Mouse (Mus musculus): ENCODE measurements around the gene Gm28047. TPM values are rescaled to one million over a fixed set of nuclear protein-coding genes. Genes with fewer than 3 reads are reported as not detected.

Gene Gm28047
- polyA plus RNA-seq, 1 experiment from 2014 or later = not detected

DNA sequence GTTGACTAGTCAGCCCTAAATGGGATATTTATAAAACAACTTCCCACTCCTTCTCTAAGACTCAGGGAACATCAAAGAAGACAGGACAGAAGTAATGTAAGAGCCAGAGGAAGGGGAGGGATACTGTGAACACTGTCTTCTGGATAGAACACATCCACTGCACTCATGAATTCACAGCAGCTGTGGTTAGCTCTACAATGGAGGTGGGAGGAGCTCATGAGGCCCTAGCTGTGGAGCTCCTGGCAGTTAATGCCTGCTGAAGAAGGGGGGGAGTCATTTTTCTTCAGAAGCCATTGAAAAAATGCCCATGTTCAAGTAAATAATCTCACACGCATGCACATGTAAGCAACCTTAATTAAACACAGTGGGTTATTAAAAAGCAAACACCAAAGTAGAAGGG is 47.9 kb downstream of the Gm28047 start:
- ATAC-seq (ENCODE audit: insufficient read depth, low FRiP score, low read depth) = no peak
- Histone ChIP-seq H3K4me1 (peaks cover under 1% of the 10 kb centered on the region; the same call in 1 of the 2 replicates), H3K36me3 (no peaks in the 10 kb centered on the region), H3K4me3 (replicated peaks) (no peak overlapping the region), H3K27me3 (replicated peaks) (no peaks in the 10 kb centered on the region), H3K27ac (no peak overlapping the region), H3K9ac (no peak overlapping the region), H3K9me3 (no peaks in the 10 kb centered on the region), H3K4me2 (no peak overlapping the region)
- WGBS = 77% methylated on average over 1 of the region's 1 CpGs

DNA sequence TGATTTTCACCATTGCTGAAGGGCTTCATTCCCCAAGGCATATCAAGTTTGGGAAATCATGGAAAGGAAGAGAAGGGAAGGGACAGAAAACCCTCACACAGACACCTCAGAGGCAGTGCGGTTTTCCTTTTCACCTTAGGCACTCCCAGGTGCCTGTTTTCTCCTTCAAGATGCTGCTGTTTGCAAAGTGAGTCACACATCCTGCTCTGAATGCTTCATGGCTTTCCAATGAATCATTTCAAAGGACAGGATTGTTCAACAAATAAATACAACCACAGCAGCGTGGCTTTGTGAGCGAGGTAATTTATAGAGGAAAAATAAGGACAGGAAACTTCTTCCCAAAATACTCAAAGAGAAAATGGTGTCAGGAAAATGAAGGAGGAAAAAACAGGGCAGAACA is 52.8 kb downstream of the Gm28047 start:
- Histone ChIP-seq H3K27ac (peak overlapping the region; percentile 16; the same call in 1 of the 2 replicates), H3K4me2 (no peak overlapping the region), H3K9ac (no peak overlapping the region), H3K4me1 (peaks cover 4% of the 10 kb centered on the region; the same call in 1 of the 2 replicates), H3K27me3 (replicated peaks) (no peaks in the 10 kb centered on the region), H3K9me3 (no peaks in the 10 kb centered on the region), H3K36me3 (no peaks in the 10 kb centered on the region), H3K4me3 (replicated peaks) (no peak overlapping the region)
- WGBS = 56% methylated on average over 3 of the region's 3 CpGs
- no peak for ATAC-seq (ENCODE audit: insufficient read depth, low FRiP score, low read depth)

DNA sequence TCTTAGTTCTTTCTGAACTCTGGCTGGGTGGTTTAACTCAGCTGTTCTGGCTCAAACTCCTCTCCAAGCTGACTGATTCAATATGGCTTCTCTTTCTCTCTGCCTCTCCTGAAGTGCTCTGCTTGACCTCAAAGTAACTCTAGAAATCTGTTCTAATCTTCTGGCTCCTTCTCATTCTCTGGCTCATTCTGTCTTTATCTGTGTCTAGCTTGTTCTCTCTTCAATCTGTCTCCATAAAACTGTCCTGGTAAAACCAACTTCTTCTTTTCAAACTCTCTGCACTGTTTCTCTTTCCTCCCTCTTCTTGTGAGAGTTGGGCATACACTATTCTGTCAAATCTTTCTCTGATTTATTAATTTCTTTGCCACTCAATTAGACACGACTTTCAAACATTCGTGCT is 57.0 kb downstream of the Gm28047 start:
- Histone ChIP-seq H3K27ac (no peak overlapping the region), H3K36me3 (no peaks in the 10 kb centered on the region), H3K4me2 (no peak overlapping the region), H3K27me3 (replicated peaks) (no peaks in the 10 kb centered on the region), H3K9me3 (no peaks in the 10 kb centered on the region), H3K9ac (no peak overlapping the region), H3K4me1 (peaks cover 4% of the 10 kb centered on the region; the same call in 1 of the 2 replicates), H3K4me3 (replicated peaks) (no peak overlapping the region)
- ATAC-seq (ENCODE audit: insufficient read depth, low FRiP score, low read depth) = no peak
- 72% methylated on average over 2 of the region's 2 CpGs for whole genome bisulfite sequencing

DNA sequence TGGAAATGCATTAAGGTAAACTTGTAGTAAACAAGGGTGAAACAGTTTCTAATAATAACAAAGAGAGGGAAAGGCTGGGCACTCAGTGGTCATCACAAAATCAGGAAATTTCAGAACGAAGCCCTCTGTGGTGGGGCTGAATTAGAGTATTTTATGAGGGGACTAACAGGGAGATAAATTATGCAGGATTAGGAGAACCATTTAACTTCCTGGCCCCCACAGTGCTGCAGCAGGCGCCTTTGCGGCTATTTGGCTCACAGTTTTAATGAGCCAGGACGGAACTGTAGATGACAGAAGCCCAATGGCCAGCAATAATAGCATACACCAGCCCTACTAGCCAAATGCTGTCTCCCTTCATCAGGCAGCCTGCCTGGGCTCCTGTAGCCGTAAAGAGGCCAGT is 61.2 kb downstream of the Gm28047 start:
- no peak overlapping the region for H3K27ac ChIP-seq
- no peaks in the 10 kb centered on the region for H3K27me3 ChIP-seq (replicated peaks)
- H3K4me2 ChIP-seq = no peak overlapping the region
- no peak overlapping the region for H3K9ac ChIP-seq
- no peak overlapping the region for H3K4me3 ChIP-seq (replicated peaks)
- WGBS = 88% methylated on average over 5 of the region's 5 CpGs
- H3K9me3 ChIP-seq = no peaks in the 10 kb centered on the region
- no peaks in the 10 kb centered on the region; the same call in 1 of the 2 replicates for H3K36me3 ChIP-seq
- no peaks in the 10 kb centered on the region for H3K4me1 ChIP-seq
- no peak for ATAC-seq (ENCODE audit: insufficient read depth, low FRiP score, low read depth)

DNA sequence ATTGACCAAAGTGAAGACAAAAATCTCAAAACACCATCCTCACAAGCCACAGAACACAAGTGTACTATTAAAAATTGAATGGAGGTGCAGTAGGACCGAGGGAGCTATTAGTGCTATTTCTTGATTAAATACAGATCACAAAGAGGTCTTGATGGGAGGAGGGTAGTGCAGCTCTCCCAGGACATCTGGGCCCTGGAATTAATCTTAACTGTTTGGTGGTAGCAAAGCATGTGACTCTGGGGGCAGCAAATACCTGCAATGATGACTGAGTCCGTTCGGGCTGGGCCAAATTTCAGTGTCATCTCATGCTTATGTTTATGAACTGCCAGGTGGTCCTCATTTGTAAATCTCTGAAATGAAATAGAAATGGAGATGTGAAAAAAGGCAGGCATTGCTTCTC is 61.8 kb downstream of the Gm28047 start:
- Histone ChIP-seq H3K9ac (no peak overlapping the region), H3K4me2 (no peak overlapping the region), H3K4me1 (no peaks in the 10 kb centered on the region), H3K27ac (no peak overlapping the region), H3K36me3 (no peaks in the 10 kb centered on the region; the same call in 1 of the 2 replicates), H3K27me3 (replicated peaks) (no peaks in the 10 kb centered on the region), H3K4me3 (replicated peaks) (no peak overlapping the region), H3K9me3 (no peaks in the 10 kb centered on the region)
- ATAC-seq (ENCODE audit: insufficient read depth, low FRiP score, low read depth) = no peak
- 75% methylated on average over 3 of the region's 3 CpGs for WGBS

DNA sequence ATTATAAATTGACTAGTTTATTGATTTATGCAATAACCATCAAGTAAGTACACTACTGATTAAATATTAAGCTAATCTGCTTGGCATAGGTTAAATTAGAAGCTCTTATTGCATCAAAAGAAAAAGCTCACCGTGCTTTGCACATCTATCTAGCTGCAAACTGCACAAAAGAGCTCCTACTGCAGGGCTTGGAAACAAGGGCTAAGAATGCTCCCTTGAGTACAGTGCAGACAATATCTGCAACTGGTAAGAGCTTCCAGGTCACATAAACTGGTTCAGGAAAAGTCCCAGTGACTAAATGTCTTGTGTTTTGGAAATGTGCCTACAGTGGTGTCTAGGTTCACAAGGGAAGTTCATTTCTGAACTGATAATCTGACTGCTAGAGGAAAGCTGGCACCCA is 62.4 kb downstream of the Gm28047 start:
- H3K9ac ChIP-seq = no peak overlapping the region
- H3K4me3 ChIP-seq (replicated peaks) = no peak overlapping the region
- H3K36me3 ChIP-seq = no peaks in the 10 kb centered on the region; the same call in 1 of the 2 replicates
- H3K27ac ChIP-seq = no peak overlapping the region
- H3K27me3 ChIP-seq (replicated peaks) = no peaks in the 10 kb centered on the region
- H3K4me2 ChIP-seq = no peak overlapping the region
- H3K4me1 ChIP-seq = no peaks in the 10 kb centered on the region
- no peak for ATAC-seq (ENCODE audit: insufficient read depth, low FRiP score, low read depth)
- WGBS = 84% methylated on average over 1 of the region's 1 CpGs
- H3K9me3 ChIP-seq = no peaks in the 10 kb centered on the region

DNA sequence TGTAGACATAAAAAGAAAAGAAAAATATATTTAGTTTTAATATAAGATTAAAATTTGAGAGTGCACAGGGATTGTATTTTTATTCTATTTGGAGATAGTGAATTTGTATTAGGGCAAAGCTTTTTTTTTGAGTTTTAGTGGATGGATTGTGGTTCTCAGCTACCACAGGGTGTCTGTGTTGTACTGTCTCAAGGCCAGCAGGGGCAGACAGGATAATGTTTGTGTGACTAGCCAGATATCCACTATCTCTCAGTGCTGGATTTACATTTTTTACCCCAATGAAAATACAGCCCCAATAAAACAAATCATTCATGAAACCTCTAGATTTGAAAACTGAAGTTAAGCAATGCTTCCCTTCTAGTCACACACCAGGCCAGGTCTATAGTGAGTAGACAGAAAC is 67.3 kb downstream of the Gm28047 start:
- H3K27me3 ChIP-seq (replicated peaks) = no peaks in the 10 kb centered on the region
- no peak overlapping the region for H3K4me3 ChIP-seq (replicated peaks)
- H3K4me1 ChIP-seq = no peaks in the 10 kb centered on the region
- H3K9ac ChIP-seq = no peak overlapping the region
- H3K36me3 ChIP-seq = peaks cover 14% of the 10 kb centered on the region; the same call in 1 of the 2 replicates
- no peaks in the 10 kb centered on the region for H3K9me3 ChIP-seq
- no peak overlapping the region for H3K27ac ChIP-seq
- no peak for ATAC-seq (ENCODE audit: insufficient read depth, low FRiP score, low read depth)
- H3K4me2 ChIP-seq = no peak overlapping the region

DNA sequence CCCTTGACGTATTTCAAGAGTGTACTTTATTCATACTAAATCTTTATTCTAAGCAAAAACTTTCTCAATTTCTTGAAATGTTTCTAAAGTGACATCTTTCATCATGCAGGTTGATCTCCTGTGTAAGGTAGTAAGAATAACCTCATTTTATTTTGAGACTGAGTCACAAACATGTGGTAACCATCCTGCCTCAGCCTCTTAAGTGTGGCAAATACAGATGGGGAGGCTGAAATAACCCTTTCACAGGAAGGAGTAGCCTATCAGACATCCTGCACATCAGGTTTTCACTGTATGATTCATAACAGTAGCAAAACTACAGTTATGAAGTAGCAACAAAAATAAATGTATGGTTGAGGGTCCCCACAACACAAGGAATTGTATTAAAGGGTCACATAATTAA is 69.3 kb downstream of the Gm28047 start:
- WGBS = 93% methylated on average over 1 of the region's 1 CpGs
- no peak for ATAC-seq (ENCODE audit: insufficient read depth, low FRiP score, low read depth)
- no peak overlapping the region for H3K27ac ChIP-seq
- no peaks in the 10 kb centered on the region for H3K9me3 ChIP-seq
- H3K4me3 ChIP-seq (replicated peaks) = no peak overlapping the region
- peaks cover 25% of the 10 kb centered on the region for H3K36me3 ChIP-seq
- no peak overlapping the region for H3K9ac ChIP-seq
- no peaks in the 10 kb centered on the region for H3K4me1 ChIP-seq
- H3K4me2 ChIP-seq = no peak overlapping the region
- no peaks in the 10 kb centered on the region for H3K27me3 ChIP-seq (replicated peaks)

DNA sequence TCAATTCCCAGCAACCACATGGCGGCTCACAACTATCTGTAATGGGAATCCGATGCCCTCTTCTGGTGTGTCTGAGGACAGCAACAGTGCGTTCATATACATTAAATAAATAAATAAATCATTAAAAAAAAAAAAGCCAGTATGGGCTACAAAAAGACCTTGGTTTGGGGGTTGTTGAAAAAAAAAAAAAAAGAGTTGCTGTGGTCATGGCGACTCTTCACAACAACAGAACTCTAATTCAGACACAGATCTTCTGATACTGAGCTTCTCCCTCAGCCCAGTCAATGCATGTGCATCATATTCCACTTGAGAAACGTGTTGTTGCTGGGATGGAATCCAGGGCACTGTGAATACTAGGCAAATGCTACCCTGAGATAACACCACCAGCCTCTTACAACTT is 72.3 kb downstream of the Gm28047 start:
- Histone ChIP-seq H3K4me3 (replicated peaks) (no peak overlapping the region), H3K9ac (no peak overlapping the region), H3K27me3 (replicated peaks) (no peaks in the 10 kb centered on the region), H3K4me2 (no peak overlapping the region), H3K27ac (no peak overlapping the region), H3K4me1 (no peaks in the 10 kb centered on the region), H3K9me3 (no peaks in the 10 kb centered on the region), H3K36me3 (peaks cover 25% of the 10 kb centered on the region)
- no peak for ATAC-seq (ENCODE audit: insufficient read depth, low FRiP score, low read depth)
- 95% methylated on average over 5 of the region's 5 CpGs for WGBS

DNA sequence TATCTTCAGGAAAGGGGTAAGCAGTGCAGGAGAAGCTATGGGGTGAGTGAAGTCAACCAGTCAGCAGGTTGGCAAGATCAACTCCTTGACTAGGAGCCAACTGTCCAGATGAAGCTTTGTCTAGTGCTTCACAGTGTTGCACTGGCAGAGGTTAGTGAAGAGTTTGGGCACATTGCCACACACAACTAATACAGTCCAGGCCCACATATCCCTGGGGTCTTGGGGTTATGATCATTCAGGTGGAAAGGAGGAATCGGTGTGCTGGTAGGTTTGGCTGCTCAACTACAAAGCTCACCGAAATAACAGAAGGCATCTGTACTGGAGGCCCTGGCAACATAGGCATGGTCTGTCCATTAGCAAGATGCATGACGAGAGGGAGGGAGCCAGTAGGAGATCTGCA is 77.4 kb downstream of the Gm28047 start:
- no peak for ATAC-seq (ENCODE audit: insufficient read depth, low FRiP score, low read depth)
- H3K4me2 ChIP-seq = no peak overlapping the region
- H3K9ac ChIP-seq = no peak overlapping the region
- H3K36me3 ChIP-seq = peaks cover 20% of the 10 kb centered on the region
- H3K27me3 ChIP-seq (replicated peaks) = no peaks in the 10 kb centered on the region
- no peaks in the 10 kb centered on the region for H3K9me3 ChIP-seq
- no peak overlapping the region for H3K27ac ChIP-seq
- H3K4me3 ChIP-seq (replicated peaks) = no peak overlapping the region
- no peaks in the 10 kb centered on the region for H3K4me1 ChIP-seq
- 95% methylated on average over 3 of the region's 3 CpGs for WGBS

DNA sequence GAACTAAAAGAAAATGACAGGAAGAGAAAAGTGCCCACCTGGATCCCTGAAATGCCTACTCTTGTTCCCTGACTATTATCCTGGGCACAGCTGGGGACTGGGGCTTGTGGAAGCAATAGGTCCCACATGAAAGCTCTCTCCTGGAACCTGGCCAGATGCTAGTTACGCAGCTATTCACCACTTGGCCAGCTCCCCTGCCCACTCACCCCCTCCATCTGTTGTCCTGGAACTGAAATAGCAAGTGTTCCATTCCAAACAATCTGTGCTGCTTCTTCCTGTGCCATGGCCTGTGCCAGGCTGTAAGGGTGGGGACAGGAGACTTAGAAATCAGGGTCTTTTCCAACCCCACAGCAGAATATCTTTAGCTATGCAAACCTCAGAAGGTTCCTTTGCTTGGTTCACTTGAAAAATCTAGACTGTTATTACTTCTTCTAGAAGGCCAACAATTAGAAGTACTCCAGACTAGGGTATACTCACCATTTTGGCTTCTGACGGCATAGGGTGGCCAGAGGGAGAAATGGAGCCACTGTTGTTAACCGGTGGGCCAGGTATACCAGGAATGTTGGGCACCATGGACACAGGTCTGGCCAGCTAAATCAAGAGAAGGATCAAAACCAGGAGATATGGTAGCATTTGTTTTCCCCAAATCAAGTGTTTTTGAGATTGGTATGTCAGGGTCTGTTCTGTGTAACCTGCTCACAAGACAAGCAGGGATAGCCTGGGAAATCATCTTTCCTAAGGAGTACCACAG is 78.0 kb downstream of the Gm28047 start:
- Histone ChIP-seq H3K27ac (no peak overlapping the region), H3K9me3 (no peaks in the 10 kb centered on the region), H3K36me3 (peaks cover 15% of the 10 kb centered on the region), H3K4me2 (no peak overlapping the region), H3K4me3 (replicated peaks) (no peak overlapping the region), H3K9ac (no peak overlapping the region), H3K4me1 (no peaks in the 10 kb centered on the region), H3K27me3 (replicated peaks) (no peaks in the 10 kb centered on the region)
- WGBS = 80% methylated on average over 3 of the region's 3 CpGs
- ATAC-seq (ENCODE audit: insufficient read depth, low FRiP score, low read depth) = no peak

DNA sequence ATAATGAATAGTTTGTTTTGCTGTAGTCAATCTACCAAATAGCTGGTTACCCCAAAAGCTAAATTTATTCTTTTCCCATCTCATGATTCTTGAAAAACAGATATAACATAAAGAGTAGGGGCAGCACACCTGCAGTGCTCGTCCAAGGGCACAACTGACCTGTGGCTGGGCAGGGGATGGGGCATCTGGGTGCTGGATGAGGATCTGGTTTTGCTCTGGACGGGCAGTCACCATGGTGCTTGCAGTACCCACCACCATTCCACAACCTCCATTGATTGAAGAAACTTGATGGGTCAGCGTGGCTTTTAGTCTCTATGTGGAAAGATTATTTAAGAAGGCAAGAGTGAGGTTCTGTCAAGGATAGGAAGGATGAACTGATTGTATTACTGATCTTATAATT is 78.6 kb downstream of the Gm28047 start:
- Histone ChIP-seq H3K27me3 (replicated peaks) (no peaks in the 10 kb centered on the region), H3K27ac (no peak overlapping the region), H3K4me2 (no peak overlapping the region), H3K4me3 (replicated peaks) (no peak overlapping the region), H3K9ac (no peak overlapping the region), H3K4me1 (no peaks in the 10 kb centered on the region), H3K36me3 (peaks cover 12% of the 10 kb centered on the region), H3K9me3 (no peaks in the 10 kb centered on the region)
- no peak for ATAC-seq (ENCODE audit: insufficient read depth, low FRiP score, low read depth)
- 87% methylated on average over 3 of the region's 3 CpGs for WGBS

DNA sequence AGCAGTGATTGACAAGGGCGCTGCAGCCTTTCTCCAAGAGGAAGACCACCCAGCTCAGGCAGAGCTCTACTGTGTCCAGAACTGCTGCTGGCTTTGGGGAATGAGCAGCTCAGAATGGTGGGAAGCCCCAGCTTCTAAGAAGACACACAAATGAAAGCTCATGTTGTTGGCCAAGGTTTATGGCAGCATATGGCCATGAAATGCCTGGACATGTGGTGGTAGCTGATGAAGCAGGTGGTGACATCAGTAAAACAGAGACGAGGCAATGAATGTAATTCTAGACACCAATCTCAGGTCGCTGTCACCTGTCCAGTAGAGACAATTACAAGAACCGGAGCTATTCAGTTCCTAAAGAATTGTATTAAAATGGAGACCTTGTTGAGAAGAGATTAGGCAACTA is 80.1 kb downstream of the Gm28047 start:
- H3K4me3 ChIP-seq (replicated peaks) = no peak overlapping the region
- peaks cover 19% of the 10 kb centered on the region for H3K36me3 ChIP-seq
- no peak for ATAC-seq (ENCODE audit: insufficient read depth, low FRiP score, low read depth)
- H3K9me3 ChIP-seq = no peaks in the 10 kb centered on the region
- no peak overlapping the region for H3K27ac ChIP-seq
- 92% methylated on average over 4 of the region's 4 CpGs for WGBS
- H3K4me2 ChIP-seq = no peak overlapping the region
- no peaks in the 10 kb centered on the region for H3K27me3 ChIP-seq (replicated peaks)
- H3K4me1 ChIP-seq = no peaks in the 10 kb centered on the region
- H3K9ac ChIP-seq = no peak overlapping the region
